Mouse (Mus musculus) MEL (cell line): ENCODE measurements around the gene Pnpla1.

Experiments used
- CHD2 ChIP-seq: IDR thresholded peaks from 2 replicates; pipeline ENCODE4 v1.6.1; 2011; ENCODE audit warnings: low read length, improper control_type of control experiment
- CTCF ChIP-seq, 3 experiments: IDR thresholded peaks in 2 of 3; conservative IDR thresholded peaks in 1 of 3; 2 replicates each; pipeline ENCODE4 v1.5.1; 2011 to 2012; ENCODE audit warnings: low read length in 3 of 3, low read depth in 2 of 3, mild to moderate bottlenecking in 2 of 3, improper control_type of control experiment in 1 of 3, inconsistent platforms in 1 of 3, mixed read lengths in 1 of 3, moderate library complexity in 1 of 3; ENCODE audit not compliant: control insufficient read depth in 1 of 3, insufficient read depth in 1 of 3, poor library complexity in 1 of 3, severe bottlenecking in 1 of 3
- POLR2A ChIP-seq, 2 experiments: IDR thresholded peaks; 2 replicates each; pipeline ENCODE4 v1.6.1; 2011 to 2012; ENCODE audit warnings: low read length in 2 of 2, mild to moderate bottlenecking in 2 of 2, control low read depth in 1 of 2, improper control_type of control experiment in 1 of 2, low read depth in 1 of 2, moderate library complexity in 1 of 2; ENCODE audit not compliant: control insufficient read depth in 1 of 2, insufficient read depth in 1 of 2, poor library complexity in 1 of 2
- RAD21 ChIP-seq: IDR thresholded peaks from 2 replicates; pipeline ENCODE4 v1.6.1; 2011; ENCODE audit warnings: mild to moderate bottlenecking, low read depth, low read length, improper control_type of control experiment
- ZKSCAN1 ChIP-seq: IDR thresholded peaks from 2 replicates; pipeline ENCODE4 v1.6.1; 2012; ENCODE audit warnings: low read depth, mild to moderate bottlenecking, inconsistent platforms, low read length, improper control_type of control experiment, moderate library complexity

DNA sequence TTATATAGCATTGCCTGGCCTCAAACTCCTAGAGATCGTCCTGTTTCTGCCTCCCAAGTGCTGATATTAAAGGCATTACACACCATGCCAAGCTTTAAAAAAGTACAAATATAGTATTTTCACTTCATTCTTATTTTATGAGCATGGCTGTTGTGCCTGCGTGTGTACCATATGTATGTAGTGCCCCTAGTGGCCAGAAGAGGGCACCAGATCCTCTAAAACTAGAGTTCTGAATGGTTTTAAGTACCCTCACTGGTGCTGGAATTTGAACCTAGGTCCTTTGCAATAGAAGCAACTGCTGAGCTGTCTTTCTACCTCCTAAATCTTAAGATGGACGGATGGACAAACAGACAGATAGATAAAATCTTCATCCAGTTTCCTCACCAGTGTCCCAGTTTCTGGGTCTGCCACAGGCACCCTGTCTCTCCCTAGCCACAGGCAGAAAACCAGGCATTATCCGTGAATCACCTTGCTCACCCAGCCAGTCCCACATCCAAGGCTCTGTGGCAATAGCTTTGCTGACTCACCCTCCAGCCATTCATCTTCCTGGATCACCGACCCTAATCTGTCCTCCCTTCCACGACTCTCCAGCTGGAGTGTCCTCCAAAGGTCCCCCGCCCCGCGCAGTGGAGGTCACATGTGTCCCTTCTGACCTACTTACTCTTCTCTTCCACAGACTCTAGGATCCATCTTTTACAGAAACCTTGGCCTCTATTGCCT, 2.9 kb upstream of the Pnpla1 start:
- TF ChIP-seq CTCF (IDR thresholded peaks at IDR 0.05 in 2 of 3, conservative IDR thresholded peaks at IDR 0.05 in 1 of 3; ENCODE audit: control insufficient read depth in 1 of 3, insufficient read depth in 1 of 3, low read depth in 2 of 3, low read length in 3 of 3, poor library complexity in 1 of 3, severe bottlenecking in 1 of 3), result peak; percentile 60 to 89 (median 86)
- no peak for TF ChIP-seq POLR2A (IDR thresholded peaks at IDR 0.05; ENCODE audit: control insufficient read depth in 1 of 2, insufficient read depth in 1 of 2, low read depth in 1 of 2, low read length in 2 of 2, poor library complexity in 1 of 2)
- TF ChIP-seq CHD2, result no peak
- TF ChIP-seq RAD21, result peak; percentile 72
- no peak for TF ChIP-seq ZKSCAN1
